Mouse (Mus musculus): ENCODE results near the gene Hmgcs1.

Gene Hmgcs1

DNA sequence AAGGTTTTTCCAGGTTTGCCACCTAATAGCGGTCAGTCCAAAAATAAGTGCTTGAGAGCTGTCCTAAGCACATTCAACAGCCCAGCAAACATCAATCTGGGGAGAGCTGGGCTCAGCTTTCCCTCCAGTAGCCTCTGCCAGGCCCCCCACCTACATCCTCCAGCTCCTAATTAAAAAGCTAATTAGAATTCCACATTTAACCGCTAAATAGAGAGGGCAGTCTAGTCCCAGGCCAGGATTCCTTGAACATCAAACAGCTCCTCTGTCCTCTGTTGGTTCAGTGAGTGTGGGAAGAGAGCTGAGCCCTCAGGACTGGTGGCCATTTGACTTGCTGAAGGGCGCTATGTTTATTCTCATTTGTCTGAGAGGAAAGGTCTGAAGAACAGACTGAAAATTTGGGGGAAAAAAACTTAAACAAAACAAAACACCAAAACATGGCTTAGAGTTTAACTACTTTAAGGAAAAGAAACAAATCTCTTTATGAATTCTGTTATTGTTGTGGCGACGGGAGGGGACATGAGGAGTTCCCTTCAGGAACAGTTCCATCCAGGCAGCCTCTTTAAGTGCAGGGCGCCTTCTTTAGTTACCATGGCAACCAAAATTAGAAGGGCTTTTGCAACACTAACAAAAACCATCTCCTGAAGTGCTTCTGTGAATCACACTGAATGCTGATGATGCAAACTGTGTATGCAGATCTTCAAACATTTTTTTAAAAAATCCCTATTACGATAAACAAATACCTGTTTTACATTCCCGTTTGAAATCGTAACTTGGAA lies 63.9 kb downstream of the Hmgcs1 start:
- DNase-seq (ENCODE audit: low spot score) = peak; percentile 18

- DNase-seq (ENCODE audit: low spot score) = no peak
Measured at GRCm38 (mm10) chr13:119754635-119755020, 64.4 kb downstream of the Hmgcs1 start.

GRCm38 (mm10) chr13:119755141-119755547 lies 65.0 kb downstream of the Hmgcs1 start:
- no peak for DNase-seq (ENCODE audit: low spot score)

- DNase-seq (ENCODE audit: low spot score) = peak; percentile 91
Measured at GRCm38 (mm10) chr13:119755681-119756471, 65.7 kb downstream of the Hmgcs1 start, which contains the start of gene Nim1k. Gene Nim1k, minus strand, starts transcription at chr13:119755882.

- peak; percentile 44 for DNase-seq (ENCODE audit: low spot score)
Measured at GRCm38 (mm10) chr13:119756831-119757230, 66.7 kb downstream of the Hmgcs1 start.

Data from embryo, embryonic 10 days (tissue).